Mouse (Mus musculus): ENCODE results near the gene Clnk.

Clnk gene

DNA sequence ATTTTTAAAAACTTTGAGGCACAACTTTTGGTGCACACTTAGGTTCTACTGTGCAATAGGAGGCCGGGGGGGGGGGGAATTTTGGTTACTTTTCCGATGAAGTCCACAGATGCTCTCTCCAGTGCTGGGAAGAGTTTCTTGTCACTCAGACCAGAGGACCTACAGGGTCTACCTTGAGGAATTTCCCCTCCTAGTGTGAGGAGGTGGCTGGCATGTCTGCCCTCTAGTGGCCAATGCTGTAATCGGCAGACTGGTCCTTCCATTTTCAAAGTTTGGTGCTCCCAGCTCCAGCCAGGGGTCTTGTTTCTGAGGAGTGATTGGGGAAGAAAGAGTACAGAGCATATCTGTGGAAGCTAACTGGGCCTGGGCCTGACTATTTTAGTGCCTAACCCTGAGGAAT lies 121.7 kb downstream of the Clnk start:
- no peak for DNase-seq (ENCODE audit: extremely low read depth, low read depth)

- no peak for DNase-seq (ENCODE audit: extremely low read depth, low read depth)
These were observed 123.9 kb downstream of the Clnk start for GRCm38 (mm10) chr5:38752749-38753148.

DNA sequence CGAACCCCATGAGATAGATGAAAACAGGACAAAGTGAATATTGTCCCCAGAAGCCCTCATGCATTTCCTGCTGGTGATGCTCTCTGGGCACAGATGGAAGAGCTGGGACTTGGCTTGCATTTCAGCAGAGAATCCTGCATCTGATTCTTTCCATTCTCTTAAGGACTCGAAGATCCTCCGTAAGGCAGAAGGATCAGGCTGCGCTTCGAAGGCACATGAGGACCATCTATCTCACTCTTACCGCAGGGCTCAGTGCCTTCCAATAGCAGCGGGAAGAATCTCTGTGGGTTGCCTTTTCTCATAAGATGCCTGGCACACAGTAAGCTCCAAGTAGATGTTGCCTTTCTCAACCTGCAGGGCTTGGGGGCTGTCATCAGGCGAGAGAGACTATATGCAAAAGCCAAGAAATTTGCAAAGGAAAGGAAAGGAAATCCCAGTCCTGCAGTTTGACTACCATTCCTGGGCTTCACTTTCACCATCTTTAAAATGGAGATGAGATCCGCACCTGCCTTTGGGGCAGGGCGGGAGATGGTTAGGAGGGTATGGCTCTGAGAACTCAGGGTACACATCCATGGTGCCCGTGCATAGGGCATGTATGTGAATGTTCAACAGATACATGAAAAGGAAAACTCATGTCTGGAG lies 167.6 kb downstream of the Clnk start:
- no peak for DNase-seq (ENCODE audit: extremely low read depth, low read depth)

GRCm38 (mm10) chr5:38707364-38708075 lies 169.1 kb downstream of the Clnk start:
- no peak for DNase-seq (ENCODE audit: extremely low read depth, low read depth)

- DNase-seq (ENCODE audit: extremely low read depth, low read depth) = no peak
These were observed 173.7 kb downstream of the Clnk start for GRCm38 (mm10) chr5:38702941-38703340.

GRCm38 (mm10) chr5:38702091-38702490 lies 174.5 kb downstream of the Clnk start:
- DNase-seq (ENCODE audit: extremely low read depth, low read depth) = no peak

- no peak for DNase-seq (ENCODE audit: extremely low read depth, low read depth)
These were observed 178.1 kb downstream of the Clnk start for GRCm38 (mm10) chr5:38698466-38698865.

- DNase-seq (ENCODE audit: extremely low read depth, low read depth) = no peak
These were observed 178.6 kb downstream of the Clnk start for GRCm38 (mm10) chr5:38698046-38698445.

- DNase-seq (ENCODE audit: extremely low read depth, low read depth) = no peak
These were observed 179.8 kb downstream of the Clnk start for GRCm38 (mm10) chr5:38696616-38697375.

GRCm38 (mm10) chr5:38692859-38693258 lies 183.8 kb downstream of the Clnk start:
- DNase-seq (ENCODE audit: extremely low read depth, low read depth) = no peak

DNA sequence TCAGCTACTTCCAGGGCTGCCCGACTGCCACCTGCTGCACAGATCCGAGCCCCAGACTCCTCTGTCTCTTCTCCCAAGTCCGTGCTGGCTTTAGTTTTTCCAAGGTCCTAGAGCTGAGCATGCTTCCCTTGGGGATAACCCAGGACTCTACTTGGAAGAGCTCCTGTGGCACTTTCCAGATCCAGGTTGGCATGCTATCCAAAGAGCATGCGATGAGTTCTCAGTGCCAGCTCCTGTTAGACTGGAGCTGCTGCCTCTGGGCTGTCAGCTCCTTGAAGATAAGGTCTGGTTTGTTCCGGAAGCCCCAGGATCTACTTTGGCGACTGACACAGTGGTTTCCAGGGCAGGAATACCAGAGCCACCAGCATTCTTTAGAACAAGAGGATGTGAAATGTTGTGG lies 187.4 kb downstream of the Clnk start:
- DNase-seq (ENCODE audit: extremely low read depth, low read depth) = no peak

DNA sequence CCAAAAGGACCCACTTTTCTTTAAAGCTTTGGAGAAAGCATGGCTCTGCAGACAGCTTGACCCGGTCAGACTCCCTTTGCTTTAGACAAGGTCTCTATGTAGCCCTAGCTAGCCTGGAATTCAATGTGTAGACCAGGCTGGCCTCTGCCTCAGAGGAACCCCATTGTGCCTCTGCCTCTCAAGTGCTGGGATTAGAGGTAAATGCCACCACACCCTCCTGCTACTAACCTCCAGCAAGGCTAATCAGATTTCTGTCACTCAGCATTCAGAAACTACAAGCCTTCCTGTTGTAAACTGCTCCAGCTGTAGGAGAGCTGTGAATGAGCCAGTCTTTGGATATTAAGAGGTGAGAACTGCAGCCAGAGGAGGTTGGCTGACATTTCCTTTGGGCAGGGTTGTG lies 188.9 kb downstream of the Clnk start:
- DNase-seq (ENCODE audit: extremely low read depth, low read depth) = no peak

DNA sequence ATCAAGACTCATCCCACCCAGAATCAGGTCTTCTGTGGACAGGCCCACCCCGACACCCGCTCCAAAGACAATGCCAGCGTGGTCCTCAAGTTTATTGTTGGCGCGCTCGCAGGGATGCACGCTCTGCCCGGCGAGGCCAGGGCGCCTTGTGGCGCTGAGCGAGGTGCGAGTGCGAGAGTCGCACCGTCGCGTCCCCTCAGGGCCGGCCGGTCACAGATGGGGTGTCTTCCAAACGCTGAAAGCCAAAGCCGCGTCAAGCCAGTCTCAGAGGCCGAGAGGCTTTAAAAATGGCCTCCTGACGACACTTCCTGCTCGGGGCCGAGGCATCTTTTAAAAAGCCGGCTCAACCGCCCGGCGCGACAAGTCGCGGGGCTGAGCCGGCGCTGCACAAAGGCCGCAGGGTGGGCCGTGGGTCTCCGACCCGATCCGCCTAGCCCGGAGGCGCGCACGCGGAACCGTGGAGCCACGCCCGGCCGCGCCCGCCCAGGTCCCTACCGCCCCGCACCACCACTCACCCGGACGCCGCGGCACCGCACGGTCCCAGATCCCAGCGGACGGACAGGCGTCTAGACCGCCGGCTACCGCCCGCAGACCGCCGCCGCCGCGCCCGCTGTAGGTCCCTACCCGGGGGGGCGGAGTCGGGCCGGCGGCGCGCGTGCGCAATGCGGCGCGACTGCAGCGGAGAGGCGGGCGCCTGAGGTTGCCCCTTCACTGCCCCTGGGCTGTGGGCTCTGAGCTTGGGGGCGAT lies 192.3 kb downstream of the Clnk start, which contains the start of gene Zfp518b:
TSS of gene Zfp518b (minus strand) at position 663 of the 748 bp plus-strand sequence.
- no peak for DNase-seq (ENCODE audit: extremely low read depth, low read depth)

- DNase-seq (ENCODE audit: extremely low read depth, low read depth) = no peak
These were observed 217.8 kb downstream of the Clnk start for GRCm38 (mm10) chr5:38658836-38659235.

All from MEL-GATA-1-ER (cell line).